Mouse (Mus musculus) ovary, adult 18-20 months (tissue): ENCODE results near the gene Ctrc.
A peak's percentile ranks its signal among the peaks of the same experiment; 100 is the strongest.
"Not testable (repeated sequence)": the region's sequence is repeated elsewhere in the genome, so short reads cannot be mapped to it uniquely, and the experiment has no call there.

Source experiments
- DNase-seq: peaks from one replicate; pipeline ENCODE4 v3.0.0; 2022; ENCODE audit warnings: low spot score, mixed read lengths

Gene Ctrc

GRCm38 (mm10) chr4:141786141-141786540 lies 60.0 kb downstream of the Ctrc start:
- no peak for DNase-seq

GRCm38 (mm10) chr4:141784835-141785234 lies 61.3 kb downstream of the Ctrc start:
- no peak for DNase-seq

GRCm38 (mm10) chr4:141781201-141781985 lies 64.8 kb downstream of the Ctrc start:
- no peak for DNase-seq

GRCm38 (mm10) chr4:141779828-141780227 lies 66.3 kb downstream of the Ctrc start:
- DNase-seq, result no peak

- not testable (repeated sequence) for DNase-seq
Measured at GRCm38 (mm10) chr4:141773019-141773418, 73.1 kb downstream of the Ctrc start.

GRCm38 (mm10) chr4:141771823-141772222 lies 74.3 kb downstream of the Ctrc start:
- no peak for DNase-seq

GRCm38 (mm10) chr4:141769501-141770160 lies 76.5 kb downstream of the Ctrc start:
- DNase-seq, result no peak

GRCm38 (mm10) chr4:141767353-141768036 lies 78.7 kb downstream of the Ctrc start:
- peak; percentile 56 for DNase-seq

GRCm38 (mm10) chr4:141766668-141767352 lies 79.3 kb downstream of the Ctrc start:
- peak; percentile 42 for DNase-seq

- DNase-seq, result no peak
Measured at GRCm38 (mm10) chr4:141766316-141766667, 79.9 kb downstream of the Ctrc start.

GRCm38 (mm10) chr4:141765008-141765407 lies 81.2 kb downstream of the Ctrc start:
- DNase-seq, result no peak
